Mouse (Mus musculus): ENCODE data around the gene Dkkl1. TPM values are rescaled to one million over a fixed set of nuclear protein-coding genes. Genes with fewer than 3 reads are reported as not detected.

Gene Dkkl1
- total and polyA plus RNA-seq, 3 experiments, result 9.2 to 32.0 TPM; not detected in 1

DNA sequence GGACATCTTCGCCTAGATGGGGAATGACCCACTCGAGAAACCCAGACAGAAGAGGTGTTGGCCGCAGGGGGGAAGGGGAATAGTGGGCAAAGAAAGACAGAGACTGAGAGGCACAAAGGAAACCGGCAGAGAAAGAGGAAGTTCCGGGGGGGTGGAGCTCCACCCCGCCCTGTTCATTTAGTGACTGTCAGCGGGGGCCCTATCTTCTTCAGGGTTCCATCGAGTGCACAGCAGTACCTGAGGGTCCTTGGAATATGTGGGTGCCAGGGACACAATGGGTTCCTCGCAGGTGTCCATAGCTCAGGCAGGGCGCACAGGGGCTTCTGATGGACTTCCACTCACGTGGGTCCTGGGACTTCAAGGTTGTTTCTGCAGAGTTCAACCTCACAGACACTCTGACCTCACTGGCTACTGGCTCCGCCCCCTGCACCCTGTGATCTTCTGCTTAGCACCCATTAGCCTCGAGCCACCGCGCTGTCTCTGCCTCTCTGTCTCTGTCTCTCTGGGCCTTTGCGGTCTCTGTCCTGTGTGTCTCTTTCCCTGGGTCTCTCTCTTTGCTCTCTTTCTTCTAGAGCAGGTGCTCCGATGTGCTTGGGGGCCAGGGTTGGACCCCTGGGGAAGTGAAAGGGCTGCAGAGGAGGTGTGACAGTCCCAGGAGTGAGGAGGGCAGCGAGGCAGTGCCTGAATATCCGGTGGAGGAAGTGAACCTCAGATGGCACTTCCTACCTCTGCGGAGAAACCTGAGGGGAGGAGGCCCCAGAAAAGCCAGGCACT, 27.0 kb upstream of the Dkkl1 start, which contains the start of gene Cd37:
TSS of gene Cd37 (minus strand) at position 393 of the 774 bp plus-strand sequence.
- Histone ChIP-seq H3K36me3 (ENCODE audit: control insufficient read depth in 1 of 2, insufficient read depth in 2 of 2, low read length in 2 of 2) (peaks cover 0 to 9% of the 10 kb centered on the region in 2 experiments; a peak in 2 of 4 replicates), H3K27me3 (ENCODE audit: control insufficient read depth in 1 of 2, insufficient read depth in 2 of 2, low read length in 2 of 2) (no peaks in the 10 kb centered on the region; a peak in 1 of 4 replicates), H3K9me3 (replicated peaks; ENCODE audit: insufficient read depth, low read length) (no peaks in the 10 kb centered on the region), H3K4me3 (ENCODE audit: control insufficient read depth in 1 of 2, insufficient read depth in 1 of 2, low read depth in 2 of 2, low read length in 2 of 2) (peak within 1 kb of the TSS; percentile 82 to 94), H3K9ac (ENCODE audit: control insufficient read depth, low read depth, low read length, poor library complexity, severe bottlenecking) (peak within 1 kb of the TSS; percentile 90), H3K79me2 (ENCODE audit: control insufficient read depth, insufficient read depth, low read length, poor library complexity) (peaks cover 4% of the 10 kb centered on the region), H3K4me1 (ENCODE audit: control insufficient read depth in 1 of 2, insufficient read depth in 2 of 2, low read length in 2 of 2) (peaks cover 6 to 22% of the 10 kb centered on the region in 2 experiments), H3K27ac (ENCODE audit: control insufficient read depth, low read depth, low read length) (peak within 1 kb of the TSS; percentile 83)
- peak; percentile 94 for DNase-seq (ENCODE audit: low read depth, low spot score)
- TF ChIP-seq GATA1 (IDR thresholded peaks at IDR 0.05; ENCODE audit: low read depth, low read length) (no peak), ELF1 (IDR thresholded peaks at IDR 0.05; ENCODE audit: low read depth, low read length) (peak; percentile 53; the same call in 1 of the 2 replicates), CHD2 (IDR thresholded peaks at IDR 0.05; ENCODE audit: low read length) (no peak), ZC3H11A (IDR thresholded peaks at IDR 0.05; ENCODE audit: low read depth, low read length) (no peak), USF2 (IDR thresholded peaks at IDR 0.05; ENCODE audit: borderline replicate concordance in 1 of 2, insufficient read depth in 1 of 2, low read depth in 1 of 2, low read length in 2 of 2) (no peak), MEF2A (IDR thresholded peaks at IDR 0.05; ENCODE audit: extremely low read depth, insufficient replicate concordance, low read depth, low read length, poor library complexity, severe bottlenecking) (no peak), UBTF (IDR thresholded peaks at IDR 0.05; ENCODE audit: borderline replicate concordance, insufficient read depth, low read depth, low read length) (no peak), SMC3 (IDR thresholded peaks at IDR 0.05; ENCODE audit: low read depth, low read length) (no peak), TAL1 (IDR thresholded peaks at IDR 0.05; ENCODE audit: low read length) (no peak), CTCF (IDR thresholded peaks at IDR 0.05 in 2 of 3, conservative IDR thresholded peaks at IDR 0.05 in 1 of 3; ENCODE audit: control insufficient read depth in 1 of 3, insufficient read depth in 1 of 3, low read depth in 2 of 3, low read length in 3 of 3, poor library complexity in 1 of 3, severe bottlenecking in 1 of 3) (no peak), MXI1 (IDR thresholded peaks at IDR 0.05; ENCODE audit: low read depth, low read length) (peak; percentile 79; the same call in 1 of the 2 replicates), E2F4 (IDR thresholded peaks at IDR 0.05; ENCODE audit: borderline replicate concordance, low read depth, low read length) (no peak), NELFE (IDR thresholded peaks at IDR 0.05; ENCODE audit: low read depth, low read length) (peak; percentile 68), USF1 (IDR thresholded peaks at IDR 0.05; ENCODE audit: low read depth, low read length) (0 out of 2 replicates have a peak, but pooled peaks have one; percentile 49), POLR2AphosphoS2 (IDR thresholded peaks at IDR 0.05; ENCODE audit: low read length) (peak; percentile 16; the same call in 1 of the 2 replicates), NRF1 (IDR thresholded peaks at IDR 0.05; ENCODE audit: insufficient read depth, low read depth, low read length, poor library complexity, severe bottlenecking) (no peak), ZNF384 (IDR thresholded peaks at IDR 0.05; ENCODE audit: low read depth, low read length) (no peak), SIN3A (IDR thresholded peaks at IDR 0.05; ENCODE audit: low read length) (peak; percentile 67; the same call in 1 of the 2 replicates), RAD21 (IDR thresholded peaks at IDR 0.05; ENCODE audit: low read depth, low read length) (no peak), BHLHE40 (IDR thresholded peaks at IDR 0.05; ENCODE audit: borderline replicate concordance, low read depth, low read length) (no peak), JUND (IDR thresholded peaks at IDR 0.05; ENCODE audit: low read depth, low read length) (no peak), TBP (IDR thresholded peaks at IDR 0.05; ENCODE audit: low read depth, low read length) (peak; percentile 86), ZMIZ1 (IDR thresholded peaks at IDR 0.05; ENCODE audit: low read depth, low read length) (no peak), HCFC1 (IDR thresholded peaks at IDR 0.05; ENCODE audit: low read depth, low read length) (peak; percentile 54; the same call in 1 of the 2 replicates), POLR2A (IDR thresholded peaks at IDR 0.05; ENCODE audit: control insufficient read depth in 1 of 2, insufficient read depth in 1 of 2, low read depth in 1 of 2, low read length in 2 of 2, poor library complexity in 1 of 2) (peak; percentile 31 to 74; a peak in 3 of 4 replicates), MAX (IDR thresholded peaks at IDR 0.05; ENCODE audit: low read length) (peak; percentile 46; the same call in 1 of the 2 replicates), RCOR1 (IDR thresholded peaks at IDR 0.05; ENCODE audit: low read depth, low read length) (no peak), MYB (IDR thresholded peaks at IDR 0.05; ENCODE audit: low read depth, low read length) (no peak), ETS1 (IDR thresholded peaks at IDR 0.05; ENCODE audit: low read depth, low read length) (0 out of 2 replicates have a peak, but pooled peaks have one; percentile 4), KAT2A (conservative IDR thresholded peaks at IDR 0.05; ENCODE audit: low read depth, low read length) (no peak), MYC (IDR thresholded peaks at IDR 0.05; ENCODE audit: low read depth, low read length) (peak; percentile 64), MAZ (IDR thresholded peaks at IDR 0.05; ENCODE audit: low read depth, low read length) (peak; percentile 73; the same call in 1 of the 2 replicates), GABPA (IDR thresholded peaks at IDR 0.05; ENCODE audit: low read depth, low read length) (no peak), MAFK (IDR thresholded peaks at IDR 0.05; ENCODE audit: borderline replicate concordance, low read depth, low read length) (no peak), EP300 (IDR thresholded peaks at IDR 0.05; ENCODE audit: low read depth in 1 of 2, low read length in 2 of 2) (no peak), CHD1 (IDR thresholded peaks at IDR 0.05; ENCODE audit: low read depth, low read length) (no peak)
